Mouse (Mus musculus): Measurements from ENCODE around the gene Gng7. TPM values are rescaled to one million over a fixed set of nuclear protein-coding genes. Genes with fewer than 3 reads are reported as not detected.

Gng7 gene
- total and polyA plus RNA-seq, 3 experiments: 0.50 to 0.68 (median 0.63) TPM

- WGBS: 28% methylated on average over 3 of the region's 3 CpGs
- peak in 1 of 2 experiments; percentile 42 for DNase-seq
- no peak overlapping the region for H3K27ac ChIP-seq
- intact Hi-C loops (cut with DNase I): no loop called here
- no peak overlapping the region for H3K9ac ChIP-seq (ENCODE audit: low read depth, low read length)
- H3K4me1 ChIP-seq (ENCODE audit: control insufficient read depth, insufficient read depth, low read length): peaks cover 27% of the 10 kb centered on the region
- no peaks in the 10 kb centered on the region for H3K36me3 ChIP-seq (ENCODE audit: control insufficient read depth, insufficient read depth, low read length)
- H3K27me3 ChIP-seq (ENCODE audit: control insufficient read depth, insufficient read depth, low read length): no peaks in the 10 kb centered on the region; the same call in 1 of the 2 replicates
- H3K79me2 ChIP-seq (replicated peaks; ENCODE audit: control insufficient read depth, insufficient read depth, low read length): no peaks in the 10 kb centered on the region
- TF ChIP-seq POLR2A (IDR thresholded peaks at IDR 0.05; ENCODE audit: insufficient read depth, low read depth, low read length) (no peak), CTCF (IDR thresholded peaks at IDR 0.05) (peak; percentile 23), EP300 (IDR thresholded peaks at IDR 0.05; ENCODE audit: insufficient read depth, low read depth, low read length) (no peak)
- H3K4me3 ChIP-seq: no peak overlapping the region
Observed at GRCm38 (mm10) chr10:80935241-80935640, 79.5 kb downstream of the Gng7 start.

GRCm38 (mm10) chr10:80934136-80934985 is 80.4 kb downstream of the Gng7 start:
- H3K27ac ChIP-seq: no peak overlapping the region
- TF ChIP-seq CTCF (IDR thresholded peaks at IDR 0.05) (no peak), EP300 (IDR thresholded peaks at IDR 0.05; ENCODE audit: insufficient read depth, low read depth, low read length) (no peak), POLR2A (IDR thresholded peaks at IDR 0.05; ENCODE audit: insufficient read depth, low read depth, low read length) (no peak)
- H3K9ac ChIP-seq (ENCODE audit: low read depth, low read length): no peak overlapping the region
- intact Hi-C loops (cut with DNase I): no loop called here
- H3K79me2 ChIP-seq (replicated peaks; ENCODE audit: control insufficient read depth, insufficient read depth, low read length): no peaks in the 10 kb centered on the region
- H3K4me3 ChIP-seq: no peak overlapping the region
- DNase-seq: no peak
- no peaks in the 10 kb centered on the region for H3K36me3 ChIP-seq (ENCODE audit: control insufficient read depth, insufficient read depth, low read length)
- no peaks in the 10 kb centered on the region; the same call in 1 of the 2 replicates for H3K27me3 ChIP-seq (ENCODE audit: control insufficient read depth, insufficient read depth, low read length)
- peaks cover 22% of the 10 kb centered on the region for H3K4me1 ChIP-seq (ENCODE audit: control insufficient read depth, insufficient read depth, low read length)
- WGBS: 63% methylated on average over 14 of the region's 14 CpGs

DNA sequence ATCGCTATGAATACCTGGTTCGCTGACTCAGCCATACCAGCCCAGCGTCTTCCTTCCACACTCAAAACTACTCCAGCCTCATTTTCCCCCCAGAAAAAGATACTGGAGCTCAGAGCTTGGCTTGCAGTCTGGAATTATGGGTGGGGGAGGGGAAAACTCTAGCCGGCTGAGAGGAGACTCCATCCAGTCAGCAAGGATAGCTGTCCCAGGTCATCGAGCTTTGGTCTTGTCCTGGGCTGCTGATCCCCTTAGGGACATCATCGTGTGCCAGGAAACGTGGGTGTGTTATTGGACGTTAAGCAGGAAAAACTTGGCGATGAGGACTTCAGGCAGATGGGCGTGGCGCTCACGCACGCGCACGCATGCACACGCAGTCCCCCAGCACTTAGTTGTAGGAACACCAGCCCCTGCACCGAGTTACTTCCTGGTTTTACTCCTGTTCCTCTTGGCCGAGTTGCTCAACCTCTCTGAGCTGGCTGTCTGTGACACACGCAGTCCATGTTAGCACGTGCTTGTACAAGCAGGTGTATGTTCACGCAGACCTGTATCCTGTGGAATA is 81.2 kb downstream of the Gng7 start:
- H3K9ac ChIP-seq (ENCODE audit: low read depth, low read length): no peak overlapping the region
- peaks cover 19% of the 10 kb centered on the region for H3K4me1 ChIP-seq (ENCODE audit: control insufficient read depth, insufficient read depth, low read length)
- 8% methylated on average over 21 of the region's 21 CpGs for WGBS

DNA sequence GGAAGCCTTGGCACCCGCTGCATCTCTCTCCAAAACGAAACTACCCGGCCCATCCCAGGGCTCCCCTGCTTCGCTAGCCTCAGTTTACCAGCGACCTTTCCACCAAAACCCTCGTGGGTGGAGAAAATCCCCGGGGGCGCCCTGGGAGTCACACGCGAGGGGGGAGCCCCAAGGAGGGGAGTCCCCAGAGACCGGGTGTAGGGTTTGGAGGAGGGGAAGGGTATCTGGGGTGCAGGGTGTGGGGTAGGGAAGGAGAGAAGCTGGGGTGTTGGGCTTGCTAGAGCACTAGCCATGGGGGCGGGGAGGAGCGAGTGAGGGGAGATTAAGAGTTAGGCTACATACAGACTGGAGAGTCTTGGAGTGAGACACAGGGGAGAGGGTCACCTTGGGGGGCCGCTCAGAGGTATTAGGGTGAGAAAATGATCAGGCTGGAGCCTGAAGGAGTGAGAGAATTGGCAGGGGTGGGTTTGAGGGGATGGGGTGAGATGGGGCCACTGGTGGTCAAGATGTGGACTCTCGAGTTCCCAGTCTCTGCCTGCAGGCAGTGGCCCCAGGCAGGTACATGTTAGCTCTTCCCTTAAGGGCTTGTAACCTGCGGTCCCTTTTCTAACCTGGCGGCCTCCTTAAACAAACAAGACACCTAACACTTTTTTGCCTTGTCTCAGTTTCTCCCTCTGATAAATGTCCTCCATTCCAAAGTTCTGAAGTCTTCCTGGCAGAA is 81.9 kb downstream of the Gng7 start:
- peak overlapping the region; percentile 37 for H3K4me3 ChIP-seq
- H3K27ac ChIP-seq: no peak overlapping the region; the same call in 1 of the 2 replicates

More for the DNA sequence above, 81.2 kb downstream of the Gng7 start:
- H3K27me3 ChIP-seq (ENCODE audit: control insufficient read depth, insufficient read depth, low read length): no peaks in the 10 kb centered on the region; the same call in 1 of the 2 replicates
- TF ChIP-seq POLR2A (IDR thresholded peaks at IDR 0.05; ENCODE audit: insufficient read depth, low read depth, low read length): no peak
- TF ChIP-seq EP300 (IDR thresholded peaks at IDR 0.05; ENCODE audit: insufficient read depth, low read depth, low read length): peak; percentile 61; the same call in 1 of the 2 replicates
- no peak for TF ChIP-seq CTCF (IDR thresholded peaks at IDR 0.05)
- intact Hi-C loops (cut with DNase I): no loop called here
- no peaks in the 10 kb centered on the region for H3K79me2 ChIP-seq (replicated peaks; ENCODE audit: control insufficient read depth, insufficient read depth, low read length)
- peak; percentile 65 to 71 for DNase-seq
- H3K4me3 ChIP-seq: peak overlapping the region; percentile 23; the same call in 1 of the 2 replicates
- H3K36me3 ChIP-seq (ENCODE audit: control insufficient read depth, insufficient read depth, low read length): no peaks in the 10 kb centered on the region
- H3K27ac ChIP-seq: no peak overlapping the region; the same call in 1 of the 2 replicates

DNA sequence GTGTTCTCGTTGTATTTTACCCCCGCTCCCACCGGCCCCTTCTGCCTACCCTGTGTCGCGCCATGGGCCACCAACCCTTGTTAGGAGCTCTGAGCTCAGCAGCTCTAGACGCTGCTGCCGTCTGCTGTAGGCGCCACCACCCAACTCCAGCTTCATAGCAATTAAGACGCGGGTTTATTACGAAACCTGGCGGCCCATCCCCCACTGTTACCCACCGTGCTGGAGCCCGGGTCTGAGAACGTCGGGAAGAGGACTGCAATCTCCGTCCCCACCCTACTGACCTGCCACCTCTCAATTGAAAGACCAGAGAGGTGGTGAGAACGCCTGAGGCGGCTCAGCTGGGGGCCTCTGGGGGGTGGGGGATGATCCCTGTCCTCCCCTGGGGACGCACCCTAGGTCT is 82.5 kb downstream of the Gng7 start:
- TF ChIP-seq POLR2A (IDR thresholded peaks at IDR 0.05; ENCODE audit: insufficient read depth, low read depth, low read length) (no peak), CTCF (IDR thresholded peaks at IDR 0.05) (no peak), EP300 (IDR thresholded peaks at IDR 0.05; ENCODE audit: insufficient read depth, low read depth, low read length) (no peak)
- Histone ChIP-seq H3K79me2 (replicated peaks; ENCODE audit: control insufficient read depth, insufficient read depth, low read length) (no peaks in the 10 kb centered on the region), H3K36me3 (ENCODE audit: control insufficient read depth, insufficient read depth, low read length) (no peaks in the 10 kb centered on the region), H3K4me1 (ENCODE audit: control insufficient read depth, insufficient read depth, low read length) (peaks cover 15% of the 10 kb centered on the region), H3K9ac (ENCODE audit: low read depth, low read length) (peak overlapping the region; percentile 1; the same call in 1 of the 2 replicates), H3K27ac (no peak overlapping the region; the same call in 1 of the 2 replicates), H3K4me3 (peak overlapping the region; percentile 37), H3K27me3 (ENCODE audit: control insufficient read depth, insufficient read depth, low read length) (no peaks in the 10 kb centered on the region; the same call in 1 of the 2 replicates)
- intact Hi-C loops (cut with DNase I): no loop called here
- 10% methylated on average over 20 of the region's 20 CpGs for WGBS
- DNase-seq: peak; percentile 45 to 58

More for the DNA sequence above, 81.9 kb downstream of the Gng7 start:
- peak; percentile 39 to 45 for DNase-seq
- TF ChIP-seq POLR2A (IDR thresholded peaks at IDR 0.05; ENCODE audit: insufficient read depth, low read depth, low read length) (no peak), EP300 (IDR thresholded peaks at IDR 0.05; ENCODE audit: insufficient read depth, low read depth, low read length) (no peak), CTCF (IDR thresholded peaks at IDR 0.05) (no peak)
- H3K79me2 ChIP-seq (replicated peaks; ENCODE audit: control insufficient read depth, insufficient read depth, low read length): no peaks in the 10 kb centered on the region
- H3K9ac ChIP-seq (ENCODE audit: low read depth, low read length): peak overlapping the region; percentile 21
- H3K36me3 ChIP-seq (ENCODE audit: control insufficient read depth, insufficient read depth, low read length): no peaks in the 10 kb centered on the region
- H3K4me1 ChIP-seq (ENCODE audit: control insufficient read depth, insufficient read depth, low read length): peaks cover 19% of the 10 kb centered on the region
- WGBS: 9% methylated on average over 17 of the region's 17 CpGs
- intact Hi-C loops (cut with DNase I): no loop called here
- no peaks in the 10 kb centered on the region; the same call in 1 of the 2 replicates for H3K27me3 ChIP-seq (ENCODE audit: control insufficient read depth, insufficient read depth, low read length)
